Mouse (Mus musculus): ENCODE data around the gene Babam2. TPM values are rescaled to one million over a fixed set of nuclear protein-coding genes. Genes with fewer than 3 reads are reported as not detected.

The Babam2 gene
- total and polyA plus RNA-seq, 2 experiments from 2014 or later: 39.1 to 51.3 TPM

DNA sequence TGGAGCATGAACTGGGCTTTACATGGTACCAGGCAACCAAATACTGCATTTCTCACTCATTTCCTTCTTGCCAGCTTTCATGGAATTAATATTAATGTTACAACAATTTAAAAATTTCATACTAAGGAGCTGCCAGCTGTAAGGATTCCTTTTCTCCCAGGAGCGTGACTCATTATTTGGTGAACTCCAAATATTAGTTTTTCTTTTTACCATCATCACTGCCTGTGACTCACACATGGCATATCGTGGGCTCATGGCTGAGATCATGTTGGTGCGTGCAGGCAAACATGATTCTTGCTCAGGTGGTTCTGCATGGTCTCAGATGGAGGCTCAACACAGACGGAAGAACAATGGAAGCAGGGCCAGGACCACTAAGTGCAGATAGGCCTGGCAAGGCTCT is 53.5 kb downstream of the Babam2 start:
- 80% methylated on average over 4 of the region's 4 CpGs for WGBS
- Histone ChIP-seq H3K27me3 (ENCODE audit: control insufficient read depth, insufficient read depth, low read length) (no peaks in the 10 kb centered on the region), H3K4me2 (ENCODE audit: low read depth, low read length) (no peak overlapping the region), H3K27ac (ENCODE audit: low read depth) (no peak overlapping the region), H3K9me3 (replicated peaks; ENCODE audit: control insufficient read depth, low read length) (no peaks in the 10 kb centered on the region), H3K36me3 (replicated peaks; ENCODE audit: control insufficient read depth, insufficient read depth, low read length) (no peaks in the 10 kb centered on the region), H3K4me1 (ENCODE audit: control insufficient read depth, insufficient read depth) (no peaks in the 10 kb centered on the region), H3K4me3 (ENCODE audit: low read depth, low read length) (no peak overlapping the region), H3K9ac (replicated peaks; ENCODE audit: low read depth, low read length) (no peak overlapping the region)
- no peak for ATAC-seq (ENCODE audit: insufficient read depth, low read depth)
- no peak for DNase-seq (ENCODE audit: low spot score)
- TF ChIP-seq EP300 (IDR thresholded peaks at IDR 0.05; ENCODE audit: low read depth): no peak
- no peak for TF ChIP-seq CTCF (IDR thresholded peaks at IDR 0.05; ENCODE audit: low read depth)

- Histone ChIP-seq H3K4me1 (ENCODE audit: control insufficient read depth, insufficient read depth) (no peaks in the 10 kb centered on the region), H3K27me3 (ENCODE audit: control insufficient read depth, insufficient read depth, low read length) (no peaks in the 10 kb centered on the region), H3K4me2 (ENCODE audit: low read depth, low read length) (no peak overlapping the region), H3K27ac (ENCODE audit: low read depth) (no peak overlapping the region), H3K9ac (replicated peaks; ENCODE audit: low read depth, low read length) (no peak overlapping the region), H3K36me3 (replicated peaks; ENCODE audit: control insufficient read depth, insufficient read depth, low read length) (no peaks in the 10 kb centered on the region), H3K4me3 (ENCODE audit: low read depth, low read length) (no peak overlapping the region), H3K9me3 (replicated peaks; ENCODE audit: control insufficient read depth, low read length) (no peaks in the 10 kb centered on the region)
- ATAC-seq (ENCODE audit: insufficient read depth, low read depth): no peak
- no peak for DNase-seq (ENCODE audit: low spot score)
- TF ChIP-seq EP300 (IDR thresholded peaks at IDR 0.05; ENCODE audit: low read depth): no peak
- no peak for TF ChIP-seq CTCF (IDR thresholded peaks at IDR 0.05; ENCODE audit: low read depth)
- 88% methylated on average over 1 of the region's 1 CpGs for WGBS
These were observed 57.1 kb downstream of the Babam2 start for GRCm38 (mm10) chr5:31754634-31755033.

DNA sequence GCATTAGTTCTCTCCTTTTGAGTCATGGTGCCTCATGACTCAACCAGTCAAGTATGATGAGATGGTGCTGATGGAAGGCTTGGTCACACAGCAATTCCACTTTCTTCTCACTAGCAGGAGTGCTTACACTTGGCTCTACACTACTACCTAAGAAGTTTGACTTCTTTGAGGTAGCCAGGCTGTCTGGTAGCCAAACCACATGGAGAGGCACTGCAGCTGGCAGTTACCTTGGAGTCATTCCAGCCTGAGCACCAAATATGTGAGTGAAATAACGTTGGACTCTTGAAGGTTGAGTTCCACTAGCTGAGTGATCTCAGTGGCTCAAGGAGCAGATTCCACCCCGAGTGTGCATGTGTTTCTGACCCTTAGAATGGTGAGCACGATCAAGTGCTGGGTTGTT is 57.8 kb downstream of the Babam2 start:
- no peaks in the 10 kb centered on the region for H3K27me3 ChIP-seq (ENCODE audit: control insufficient read depth, insufficient read depth, low read length)
- H3K27ac ChIP-seq (ENCODE audit: low read depth): no peak overlapping the region
- H3K4me3 ChIP-seq (ENCODE audit: low read depth, low read length): no peak overlapping the region
- no peaks in the 10 kb centered on the region for H3K9me3 ChIP-seq (replicated peaks; ENCODE audit: control insufficient read depth, low read length)
- no peak overlapping the region for H3K9ac ChIP-seq (replicated peaks; ENCODE audit: low read depth, low read length)
- TF ChIP-seq CTCF (IDR thresholded peaks at IDR 0.05; ENCODE audit: low read depth) (no peak), EP300 (IDR thresholded peaks at IDR 0.05; ENCODE audit: low read depth) (no peak)
- no peaks in the 10 kb centered on the region for H3K36me3 ChIP-seq (replicated peaks; ENCODE audit: control insufficient read depth, insufficient read depth, low read length)
- no peak overlapping the region for H3K4me2 ChIP-seq (ENCODE audit: low read depth, low read length)
- H3K4me1 ChIP-seq (ENCODE audit: control insufficient read depth, insufficient read depth): no peaks in the 10 kb centered on the region
- 69% methylated on average over 3 of the region's 3 CpGs for WGBS
- ATAC-seq (ENCODE audit: insufficient read depth, low read depth) (no peak), DNase-seq (ENCODE audit: low spot score) (no peak)

GRCm38 (mm10) chr5:31758310-31759091 is 61.0 kb downstream of the Babam2 start:
- no peak overlapping the region for H3K9ac ChIP-seq (replicated peaks; ENCODE audit: low read depth, low read length)
- ATAC-seq (ENCODE audit: insufficient read depth, low read depth): no peak
- H3K27me3 ChIP-seq (ENCODE audit: control insufficient read depth, insufficient read depth, low read length): no peaks in the 10 kb centered on the region
- 81% methylated on average over 9 of the region's 9 CpGs for WGBS
- H3K9me3 ChIP-seq (replicated peaks; ENCODE audit: control insufficient read depth, low read length): no peaks in the 10 kb centered on the region
- TF ChIP-seq CTCF (IDR thresholded peaks at IDR 0.05; ENCODE audit: low read depth) (no peak), EP300 (IDR thresholded peaks at IDR 0.05; ENCODE audit: low read depth) (no peak)
- H3K4me3 ChIP-seq (ENCODE audit: low read depth, low read length): no peak overlapping the region
- DNase-seq (ENCODE audit: low spot score): no peak
- no peak overlapping the region for H3K4me2 ChIP-seq (ENCODE audit: low read depth, low read length)
- H3K27ac ChIP-seq (ENCODE audit: low read depth): no peak overlapping the region
- H3K4me1 ChIP-seq (ENCODE audit: control insufficient read depth, insufficient read depth): no peaks in the 10 kb centered on the region
- H3K36me3 ChIP-seq (replicated peaks; ENCODE audit: control insufficient read depth, insufficient read depth, low read length): no peaks in the 10 kb centered on the region

DNA sequence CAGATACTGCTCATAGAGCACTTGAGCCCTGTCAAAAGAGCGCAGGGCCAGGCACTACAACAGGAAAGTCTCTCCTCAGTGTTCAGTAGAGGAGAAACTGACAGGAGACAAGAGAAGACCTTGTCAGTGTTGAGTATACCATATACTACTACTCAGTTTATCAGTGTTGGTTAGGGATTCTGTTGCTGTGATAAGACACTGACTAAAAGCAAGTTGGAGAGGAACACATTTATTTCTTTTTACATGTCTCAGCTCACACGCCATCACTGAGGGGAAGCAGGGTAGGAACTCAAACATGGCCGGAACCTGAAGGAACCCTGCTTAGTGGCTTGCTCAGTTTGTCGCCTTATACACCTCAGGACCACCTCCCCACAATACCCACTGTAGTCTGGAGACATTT is 64.4 kb downstream of the Babam2 start:
- Histone ChIP-seq H3K9me3 (replicated peaks; ENCODE audit: control insufficient read depth, low read length) (no peaks in the 10 kb centered on the region), H3K4me1 (ENCODE audit: control insufficient read depth, insufficient read depth) (no peaks in the 10 kb centered on the region), H3K4me3 (ENCODE audit: low read depth, low read length) (no peak overlapping the region), H3K27ac (ENCODE audit: low read depth) (no peak overlapping the region), H3K36me3 (replicated peaks; ENCODE audit: control insufficient read depth, insufficient read depth, low read length) (no peaks in the 10 kb centered on the region), H3K4me2 (ENCODE audit: low read depth, low read length) (no peak overlapping the region), H3K9ac (replicated peaks; ENCODE audit: low read depth, low read length) (no peak overlapping the region), H3K27me3 (ENCODE audit: control insufficient read depth, insufficient read depth, low read length) (no peaks in the 10 kb centered on the region)
- DNase-seq (ENCODE audit: low spot score) (no peak), ATAC-seq (ENCODE audit: insufficient read depth, low read depth) (no peak)
- TF ChIP-seq CTCF (IDR thresholded peaks at IDR 0.05; ENCODE audit: low read depth): no peak
- 83% methylated on average over 4 of the region's 4 CpGs for WGBS

DNA sequence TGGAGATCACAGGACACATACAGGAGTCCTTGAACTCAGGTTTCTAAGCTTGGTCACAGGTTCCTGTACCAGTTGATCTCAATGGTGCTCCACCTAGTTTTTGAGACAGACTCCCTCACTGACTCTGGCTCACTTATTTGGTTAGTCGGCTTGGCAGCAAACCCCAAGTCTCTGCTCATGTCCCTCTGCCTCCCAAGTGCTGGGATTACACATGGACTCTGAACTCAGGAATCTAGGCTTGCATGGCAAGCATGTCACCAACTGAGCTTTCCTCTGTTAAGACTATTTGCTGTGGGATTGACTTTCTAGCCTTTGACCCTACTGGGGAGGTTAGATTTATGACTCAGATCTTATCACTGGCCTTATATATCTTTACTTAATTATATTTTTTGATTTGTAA is 65.3 kb downstream of the Babam2 start:
- Histone ChIP-seq H3K4me1 (ENCODE audit: control insufficient read depth, insufficient read depth) (peaks cover 4% of the 10 kb centered on the region; the same call in 1 of the 2 replicates), H3K27ac (ENCODE audit: low read depth) (no peak overlapping the region), H3K9me3 (replicated peaks; ENCODE audit: control insufficient read depth, low read length) (no peaks in the 10 kb centered on the region), H3K4me3 (ENCODE audit: low read depth, low read length) (no peak overlapping the region), H3K9ac (replicated peaks; ENCODE audit: low read depth, low read length) (no peak overlapping the region), H3K4me2 (ENCODE audit: low read depth, low read length) (no peak overlapping the region), H3K36me3 (replicated peaks; ENCODE audit: control insufficient read depth, insufficient read depth, low read length) (no peaks in the 10 kb centered on the region), H3K27me3 (ENCODE audit: control insufficient read depth, insufficient read depth, low read length) (no peaks in the 10 kb centered on the region)
- 84% methylated on average over 1 of the region's 1 CpGs for WGBS
- TF ChIP-seq CTCF (IDR thresholded peaks at IDR 0.05; ENCODE audit: low read depth) (no peak), EP300 (IDR thresholded peaks at IDR 0.05; ENCODE audit: low read depth) (no peak)
- DNase-seq (ENCODE audit: low spot score) (no peak), ATAC-seq (ENCODE audit: insufficient read depth, low read depth) (no peak)
